Comparison of ENCODE assay signal across 9 mouse cellular contexts in genomic region chr9:122014241-122014667, GRCm38 (mm10). TPM values are rescaled to one million over a fixed set of nuclear protein-coding genes. Genes with fewer than 3 reads are reported as not detected.
DNase-seq lines count a peak whose midpoint lies in the region; ATAC-seq and TF ChIP-seq lines count a peak whose summit lies in the region.
"Had no signal": no experiment of that assay in that cellular context is flagged by ENCODE, and none has a peak within 500 bp of the region (broad histone marks: within the 10 kb centered on the region; RNA-seq: fewer than 3 reads in every experiment).

No protein-coding gene starts in this region.

- H3K4me3 ChIP-seq in kidney, embryonic 15.5 days (replicated peaks) = no peak overlapping the region
- no peak overlapping the region for H3K4me3 ChIP-seq in forebrain, embryonic 15.5 days
- no peak overlapping the region for H3K4me3 ChIP-seq in hindbrain, postnatal 0 days (ENCODE audit: low read length)
- no peak overlapping the region for H3K4me3 ChIP-seq in left cerebral cortex, adult 2 months
- no peak overlapping the region for H3K4me3 ChIP-seq in midbrain, embryonic 14.5 days (replicated peaks; ENCODE audit: low read depth, low read length)
- H3K4me3 ChIP-seq: stomach, embryonic 15.5 days had no signal

- intact Hi-C loops in left cerebral cortex, adult 2 months (cut with DNase I) = no loop called here

- DNase-seq in kidney, adult 11 months = peak; percentile 67
- peak; percentile 88 for DNase-seq in hindbrain, postnatal 0 days (ENCODE audit: low spot score)
- peak; percentile 68 to 73 for DNase-seq in left cerebral cortex, adult 2 months (ENCODE audit: extremely low spot score in 1 of 2, low spot score in 2 of 2)
- peak; percentile 84 for DNase-seq in midbrain, embryonic 14.5 days
- DNase-seq in spleen, postnatal 10 days (ENCODE audit: low spot score in 2 of 2) = peak; percentile 70 to 86

- no peak for ATAC-seq in kidney, embryonic 15.5 days (replicated peaks; ENCODE audit: low FRiP score)
- ATAC-seq in cerebellum, adult (ENCODE audit: insufficient number of reproducible peaks, low FRiP score, low TSS enrichment) = 0 out of 2 replicates have a peak, but pooled peaks have one; percentile 24
- ATAC-seq in forebrain, embryonic 15.5 days (replicated peaks) = 0 out of 2 replicates have a peak, but pooled peaks have one; percentile 14
- peak; percentile 44; the same call in 1 of the 2 replicates for ATAC-seq in hindbrain, postnatal 0 days
- ATAC-seq in midbrain, embryonic 14.5 days (ENCODE audit: low FRiP score, low TSS enrichment) = no peak

- no peak overlapping the region for H3K27ac ChIP-seq in kidney, embryonic 15.5 days
- no peak overlapping the region for H3K27ac ChIP-seq in forebrain, embryonic 15.5 days (replicated peaks)
- no peak overlapping the region for H3K27ac ChIP-seq in hindbrain, postnatal 0 days
- H3K27ac ChIP-seq in left cerebral cortex, adult 2 months = no peak overlapping the region
- H3K27ac ChIP-seq in midbrain, embryonic 14.5 days (replicated peaks; ENCODE audit: low read depth, low read length) = no peak overlapping the region
- H3K27ac ChIP-seq: stomach, embryonic 15.5 days had no signal

- H3K36me3 ChIP-seq in kidney, embryonic 15.5 days = no peaks in the 10 kb centered on the region
- no peaks in the 10 kb centered on the region for H3K36me3 ChIP-seq in forebrain, embryonic 15.5 days
- no peaks in the 10 kb centered on the region for H3K36me3 ChIP-seq in hindbrain, postnatal 0 days (ENCODE audit: insufficient read depth, low read length)
- no peaks in the 10 kb centered on the region for H3K36me3 ChIP-seq in midbrain, embryonic 14.5 days (ENCODE audit: control insufficient read depth, insufficient read depth, low read length)
- H3K36me3 ChIP-seq: stomach, embryonic 15.5 days had no signal

- no peaks in the 10 kb centered on the region for H3K27me3 ChIP-seq in kidney, embryonic 15.5 days
- no peaks in the 10 kb centered on the region for H3K27me3 ChIP-seq in forebrain, embryonic 15.5 days
- H3K27me3 ChIP-seq in hindbrain, postnatal 0 days (ENCODE audit: insufficient read depth, low read length) = no peaks in the 10 kb centered on the region
- H3K27me3 ChIP-seq in midbrain, embryonic 14.5 days (ENCODE audit: control insufficient read depth, insufficient read depth, low read length) = no peaks in the 10 kb centered on the region
- H3K27me3 ChIP-seq: stomach, embryonic 15.5 days had no signal

- H3K4me1 ChIP-seq in kidney, embryonic 15.5 days = peaks cover 5% of the 10 kb centered on the region
- peaks cover 6% of the 10 kb centered on the region for H3K4me1 ChIP-seq in forebrain, embryonic 15.5 days
- H3K4me1 ChIP-seq in hindbrain, postnatal 0 days (ENCODE audit: insufficient read depth, low read length) = peaks cover 2% of the 10 kb centered on the region; the same call in 1 of the 2 replicates
- H3K4me1 ChIP-seq in midbrain, embryonic 14.5 days (ENCODE audit: control insufficient read depth, insufficient read depth, low read length) = peaks cover 8% of the 10 kb centered on the region

- peak; percentile 90 for TF ChIP-seq CTCF in hindbrain, postnatal 0 days (IDR thresholded peaks at IDR 0.05; ENCODE audit: low read depth)
- TF ChIP-seq CTCF in left cerebral cortex, adult 2 months (IDR thresholded peaks at IDR 0.05) = peak; percentile 74

- no peak overlapping the region for H3K4me2 ChIP-seq in kidney, embryonic 15.5 days
- H3K4me2 ChIP-seq in forebrain, embryonic 15.5 days (replicated peaks) = no peak overlapping the region
- H3K4me2 ChIP-seq in hindbrain, postnatal 0 days (ENCODE audit: low read depth, low read length) = no peak overlapping the region
- H3K4me2 ChIP-seq in midbrain, embryonic 14.5 days (ENCODE audit: low read length) = no peak overlapping the region
- H3K4me2 ChIP-seq: stomach, embryonic 15.5 days had no signal

- no peaks in the 10 kb centered on the region for H3K9me3 ChIP-seq in kidney, embryonic 15.5 days (replicated peaks)
- no peaks in the 10 kb centered on the region for H3K9me3 ChIP-seq in forebrain, embryonic 15.5 days
- no peaks in the 10 kb centered on the region for H3K9me3 ChIP-seq in hindbrain, postnatal 0 days (ENCODE audit: low read length)
- no peaks in the 10 kb centered on the region for H3K9me3 ChIP-seq in midbrain, embryonic 14.5 days (ENCODE audit: control insufficient read depth, low read length)
- H3K9me3 ChIP-seq: stomach, embryonic 15.5 days had no signal

- H3K9ac ChIP-seq in kidney, embryonic 15.5 days = no peak overlapping the region
- H3K9ac ChIP-seq in forebrain, embryonic 15.5 days (replicated peaks) = no peak overlapping the region
- no peak overlapping the region for H3K9ac ChIP-seq in hindbrain, postnatal 0 days (replicated peaks; ENCODE audit: low read length)
- H3K9ac ChIP-seq in midbrain, embryonic 14.5 days (replicated peaks; ENCODE audit: low read length) = no peak overlapping the region
- H3K9ac ChIP-seq: stomach, embryonic 15.5 days had no signal

- 16% methylated on average over 10 of the region's 10 CpGs for WGBS in kidney, embryonic 15.5 days
- WGBS in forebrain, embryonic 15.5 days = 8% methylated on average over 10 of the region's 10 CpGs
- WGBS in hindbrain, postnatal 0 days = 10% methylated on average over 10 of the region's 10 CpGs
- 11% methylated on average over 10 of the region's 10 CpGs for whole genome bisulfite sequencing in midbrain, embryonic 14.5 days

RNA-seq across cellular contexts. Expression of gene Pomgnt2, which starts 17.3 kb away (rescaled TPM):
- polyA plus RNA-seq in kidney, embryonic 15.5 days (2015; fragmentation: Nextera tagmentation; extraction: Ambion mirVana) = 14.7 and 17.1 TPM in 2 replicates
- polyA plus RNA-seq in forebrain, embryonic 15.5 days (2015; fragmentation: Nextera tagmentation; extraction: Ambion mirVana) = 23.9 and 28.3 TPM in 2 replicates
- total RNA-seq in hindbrain, postnatal 0 days (2014; rRNA removed) = 106 and 264 TPM in 2 replicates
- 33.0 and 33.2 TPM in 2 replicates for polyA plus RNA-seq in hindbrain, postnatal 0 days (2015; fragmentation: Nextera tagmentation; extraction: Ambion mirVana)
- 10 to 100 TPM; 39.4 to 40.0 TPM for total RNA-seq in left cerebral cortex, adult 2 months (2021)
- 22.4 and 23.0 TPM in 2 replicates for polyA plus RNA-seq in midbrain, embryonic 14.5 days (2014; fragmentation: Nextera tagmentation; extraction: Ambion mirVana)

Comparison
In these comparisons a context has a peak if more than half of its experiments do, and no peak if none do; other contexts are left out.
1. ATAC-seq: peak in cerebellum, adult (single experiment), forebrain, embryonic 15.5 days (single experiment) and hindbrain, postnatal 0 days (single experiment); none in kidney, embryonic 15.5 days (single experiment) and midbrain, embryonic 14.5 days (single experiment).
2. Peak in every context shown above with its lines, with median percentiles within 50 percentile points of each other: DNase-seq.